Mouse (Mus musculus) T-cell, adult 2 months (primary cell): ENCODE results near the gene Msrb3.

ENCODE experiments used
- DNase-seq: peaks from one replicate; pipeline ENCODE4 v3.0.0; 2022; ENCODE audit warnings: low spot score

Msrb3 gene

GRCm38 (mm10) chr10:120898357-120898756 is 544 bp downstream of the Msrb3 start:
- no peak for DNase-seq

- peak; percentile 84 for DNase-seq
These were observed 3.0 kb downstream of the Msrb3 start for GRCm38 (mm10) chr10:120895899-120896289.

GRCm38 (mm10) chr10:120894978-120895898 is 3.7 kb downstream of the Msrb3 start:
- DNase-seq, result no peak

- no peak for DNase-seq
These were observed 5.0 kb downstream of the Msrb3 start for GRCm38 (mm10) chr10:120893938-120894337.

GRCm38 (mm10) chr10:120891131-120891530 is 7.8 kb downstream of the Msrb3 start:
- no peak for DNase-seq

- DNase-seq, result no peak
These were observed 8.3 kb downstream of the Msrb3 start for GRCm38 (mm10) chr10:120890592-120890991.

GRCm38 (mm10) chr10:120888531-120888930 is 10.4 kb downstream of the Msrb3 start:
- DNase-seq, result no peak

- no peak for DNase-seq
These were observed 14.7 kb downstream of the Msrb3 start for GRCm38 (mm10) chr10:120884220-120884619.

GRCm38 (mm10) chr10:120883732-120884131 is 15.2 kb downstream of the Msrb3 start:
- no peak for DNase-seq

GRCm38 (mm10) chr10:120883069-120883415 is 15.9 kb downstream of the Msrb3 start:
- DNase-seq, result no peak

- peak; percentile 81 for DNase-seq
These were observed 16.4 kb downstream of the Msrb3 start for GRCm38 (mm10) chr10:120882347-120883068.

GRCm38 (mm10) chr10:120876549-120877270 is 22.2 kb downstream of the Msrb3 start:
- DNase-seq, result no peak

GRCm38 (mm10) chr10:120875672-120876463 is 23.0 kb downstream of the Msrb3 start:
- peak; percentile 47 for DNase-seq

- DNase-seq, result no peak
These were observed 24.6 kb downstream of the Msrb3 start for GRCm38 (mm10) chr10:120874261-120874660.

- no peak for DNase-seq
These were observed 25.2 kb downstream of the Msrb3 start for GRCm38 (mm10) chr10:120873646-120874201.

- peak; percentile 28 for DNase-seq
These were observed 26.4 kb downstream of the Msrb3 start for GRCm38 (mm10) chr10:120872483-120872862.

- no peak for DNase-seq
These were observed 27.0 kb downstream of the Msrb3 start for GRCm38 (mm10) chr10:120871630-120872482.

- no peak for DNase-seq
These were observed 27.8 kb downstream of the Msrb3 start for GRCm38 (mm10) chr10:120871096-120871495.

GRCm38 (mm10) chr10:120869241-120869775 is 29.6 kb downstream of the Msrb3 start:
- DNase-seq, result no peak

GRCm38 (mm10) chr10:120864446-120864845 is 34.5 kb downstream of the Msrb3 start:
- DNase-seq, result peak; percentile 31
